Mouse (Mus musculus) embryonic facial prominence, embryonic 14.5 days (tissue): ENCODE results near the gene Dnm3. TPM values are rescaled to one million over a fixed set of nuclear protein-coding genes. Genes with fewer than 3 reads are reported as not detected.

ENCODE experiments used
- ATAC-seq: fragments of 200-750 bp; cut with Nextera tagmentation; 2 replicates; pipeline ENCODE4 v1.8.0; 2017; ENCODE audit warnings: low read depth, moderate number of reproducible peaks, moderate TSS enrichment
- DNase-seq: peaks from one replicate; pipeline ENCODE4 v3.0.0-alpha.2; 2015; ENCODE audit warnings: low spot score
- H3K27ac ChIP-seq: fragments of 300-500 bp; sonication (generic); replicated peaks from 2 replicates; pipeline ENCODE4 v1.5.1; 2014; ENCODE audit warnings: low read depth, mild to moderate bottlenecking, low read length, moderate library complexity
- H3K27me3 ChIP-seq: fragments of 300-500 bp; sonication (generic); replicated peaks from 2 replicates; pipeline ENCODE4 v1.6.1; 2014; ENCODE audit warnings: low read length; ENCODE audit not compliant: control insufficient read depth, insufficient read depth
- H3K36me3 ChIP-seq: fragments of 300-500 bp; sonication (generic); 2 replicates; pipeline ENCODE4 v1.6.1; 2014; ENCODE audit warnings: low read length, mixed read lengths; ENCODE audit not compliant: control insufficient read depth, insufficient read depth
- H3K4me1 ChIP-seq: fragments of 300-500 bp; sonication (generic); 2 replicates; pipeline ENCODE4 v1.6.1; 2014; ENCODE audit warnings: antibody characterized with exemption, low read length; ENCODE audit not compliant: control insufficient read depth, insufficient read depth
- H3K4me2 ChIP-seq: fragments of 300-500 bp; sonication (generic); 2 replicates; pipeline ENCODE4 v1.6.1; 2014; ENCODE audit warnings: low read depth, mild to moderate bottlenecking, low read length, moderate library complexity, mixed read lengths
- H3K4me3 ChIP-seq: fragments of 300-500 bp; sonication (generic); 2 replicates; pipeline ENCODE4 v1.5.1; 2014; ENCODE audit warnings: low read depth, mild to moderate bottlenecking, low read length
- H3K9ac ChIP-seq: fragments of 300-500 bp; sonication (generic); 2 replicates; pipeline ENCODE4 v1.6.1; 2014; ENCODE audit warnings: low read depth, mild to moderate bottlenecking, low read length, moderate library complexity, mixed read lengths
- H3K9me3 ChIP-seq: fragments of 300-500 bp; sonication (generic); 2 replicates; pipeline ENCODE4 v1.6.1; 2016; ENCODE audit warnings: low read length; ENCODE audit not compliant: control insufficient read depth
- WGBS: fragments of 180-500 bp; shearing (Covaris S2); extraction: QIAGEN DNeasy Blood & Tissue Kit; methylation state at CpG from one replicate; pipeline ENCODE4 v1.1.7; 2014; 5-methylcytosine and 5-hydroxymethylcytosine counted together
- polyA plus RNA-seq: library from polyadenylated mRNA; unstranded; fragments of >200 nt; fragmentation: Nextera tagmentation; extraction: Ambion mirVana; gene quantifications from 2 replicates; pipeline ENCODE4 v1.2.1, GENCODE M21; 2014

Dnm3 gene
- polyA plus RNA-seq, 1 experiment from 2014 or later = 9.1 TPM

GRCm38 (mm10) chr1:162037185-162037765 is 440.6 kb downstream of the Dnm3 start:
- H3K4me2 ChIP-seq = peak overlapping the region; percentile 13; the same call in 1 of the 2 replicates
- no peaks in the 10 kb centered on the region for H3K27me3 ChIP-seq
- peak overlapping the region; percentile 90 for H3K27ac ChIP-seq
- no peak overlapping the region for H3K9ac ChIP-seq
- H3K36me3 ChIP-seq = no peaks in the 10 kb centered on the region
- no peak overlapping the region for H3K4me3 ChIP-seq
- peak; percentile 30 for ATAC-seq
- DNase-seq = peak; percentile 85
- peaks cover 4% of the 10 kb centered on the region; the same call in 1 of the 2 replicates for H3K9me3 ChIP-seq
- 33% methylated on average over 6 of the region's 6 CpGs for WGBS
- H3K4me1 ChIP-seq = peaks cover 52% of the 10 kb centered on the region

GRCm38 (mm10) chr1:162036461-162036835 is 441.4 kb downstream of the Dnm3 start:
- H3K27ac ChIP-seq = peak overlapping the region; percentile 90
- peaks cover 52% of the 10 kb centered on the region for H3K4me1 ChIP-seq
- 21% methylated on average over 5 of the region's 5 CpGs for WGBS
- no peak overlapping the region for H3K4me2 ChIP-seq
- DNase-seq (peak; percentile 71), ATAC-seq (peak; percentile 42; the same call in 1 of the 2 replicates)
- no peaks in the 10 kb centered on the region for H3K36me3 ChIP-seq
- H3K9ac ChIP-seq = no peak overlapping the region
- peaks cover 4% of the 10 kb centered on the region; the same call in 1 of the 2 replicates for H3K9me3 ChIP-seq
- H3K27me3 ChIP-seq = no peaks in the 10 kb centered on the region
- H3K4me3 ChIP-seq = no peak overlapping the region

GRCm38 (mm10) chr1:162035800-162036460 is 441.9 kb downstream of the Dnm3 start:
- no peak overlapping the region for H3K9ac ChIP-seq
- H3K36me3 ChIP-seq = no peaks in the 10 kb centered on the region
- ATAC-seq = no peak
- peaks cover 4% of the 10 kb centered on the region; the same call in 1 of the 2 replicates for H3K9me3 ChIP-seq
- 63% methylated on average over 6 of the region's 6 CpGs for WGBS
- H3K4me1 ChIP-seq = peaks cover 48% of the 10 kb centered on the region
- H3K4me2 ChIP-seq = no peak overlapping the region
- no peaks in the 10 kb centered on the region for H3K27me3 ChIP-seq
- peak overlapping the region; percentile 90 for H3K27ac ChIP-seq
- H3K4me3 ChIP-seq = no peak overlapping the region
- peak; percentile 33 for DNase-seq

GRCm38 (mm10) chr1:162023681-162024270 is 454.1 kb downstream of the Dnm3 start:
- 31% methylated on average over 8 of the region's 8 CpGs for WGBS
- H3K27ac ChIP-seq = peak overlapping the region; percentile 97
- H3K4me3 ChIP-seq = no peak overlapping the region
- no peaks in the 10 kb centered on the region for H3K36me3 ChIP-seq
- DNase-seq (peak; percentile 79), ATAC-seq (no peak)
- no peak overlapping the region for H3K9ac ChIP-seq
- H3K4me1 ChIP-seq = peaks cover 60% of the 10 kb centered on the region
- H3K4me2 ChIP-seq = no peak overlapping the region
- no peaks in the 10 kb centered on the region for H3K9me3 ChIP-seq
- H3K27me3 ChIP-seq = no peaks in the 10 kb centered on the region

- Histone ChIP-seq H3K36me3 (no peaks in the 10 kb centered on the region), H3K4me2 (no peak overlapping the region), H3K4me1 (peaks cover 90% of the 10 kb centered on the region), H3K27ac (peak overlapping the region; percentile 97), H3K9me3 (no peaks in the 10 kb centered on the region), H3K4me3 (no peak overlapping the region), H3K9ac (0 out of 2 replicates have a peak overlapping the region, but pooled peaks have one; percentile 5), H3K27me3 (no peaks in the 10 kb centered on the region)
- DNase-seq (no peak), ATAC-seq (peak; percentile 34; the same call in 1 of the 2 replicates)
- WGBS = 30% methylated on average over 4 of the region's 4 CpGs
Measured at GRCm38 (mm10) chr1:162020766-162021165, 457.1 kb downstream of the Dnm3 start.

GRCm38 (mm10) chr1:162020303-162020731 is 457.5 kb downstream of the Dnm3 start:
- Histone ChIP-seq H3K4me1 (peaks cover 90% of the 10 kb centered on the region), H3K27ac (peak overlapping the region; percentile 97), H3K9ac (no peak overlapping the region), H3K4me2 (no peak overlapping the region), H3K36me3 (no peaks in the 10 kb centered on the region), H3K4me3 (no peak overlapping the region), H3K9me3 (no peaks in the 10 kb centered on the region), H3K27me3 (no peaks in the 10 kb centered on the region)
- WGBS = 25% methylated on average over 7 of the region's 7 CpGs
- peak; percentile 92 for DNase-seq
- peak; percentile 86 for ATAC-seq

GRCm38 (mm10) chr1:162018601-162018977 is 459.2 kb downstream of the Dnm3 start:
- ATAC-seq = no peak
- no peaks in the 10 kb centered on the region for H3K36me3 ChIP-seq
- H3K27me3 ChIP-seq = no peaks in the 10 kb centered on the region
- H3K27ac ChIP-seq = peak overlapping the region; percentile 97
- no peak for DNase-seq
- H3K9ac ChIP-seq = no peak overlapping the region
- no peak overlapping the region for H3K4me3 ChIP-seq
- no peak overlapping the region for H3K4me2 ChIP-seq
- H3K4me1 ChIP-seq = peaks cover 94% of the 10 kb centered on the region
- 50% methylated on average over 6 of the region's 6 CpGs for WGBS
- H3K9me3 ChIP-seq = no peaks in the 10 kb centered on the region

GRCm38 (mm10) chr1:162017975-162018600 is 459.7 kb downstream of the Dnm3 start:
- H3K4me1 ChIP-seq = peaks cover 94% of the 10 kb centered on the region
- H3K9me3 ChIP-seq = no peaks in the 10 kb centered on the region
- no peaks in the 10 kb centered on the region for H3K36me3 ChIP-seq
- peak; percentile 45 for DNase-seq
- peak overlapping the region; percentile 97 for H3K27ac ChIP-seq
- no peak overlapping the region for H3K9ac ChIP-seq
- no peak for ATAC-seq
- no peaks in the 10 kb centered on the region for H3K27me3 ChIP-seq
- no peak overlapping the region for H3K4me3 ChIP-seq
- WGBS = 28% methylated on average over 13 of the region's 13 CpGs
- no peak overlapping the region for H3K4me2 ChIP-seq
